Mouse (Mus musculus): ENCODE results near the gene Pkd2l1. TPM values are rescaled to one million over a fixed set of nuclear protein-coding genes. Genes with fewer than 3 reads are reported as not detected.
"Not testable (repeated sequence)": the region's sequence is repeated elsewhere in the genome, so short reads cannot be mapped to it uniquely, and the experiment has no call there.

The Pkd2l1 gene
- total and polyA plus RNA-seq, 2 experiments from 2014 or later: 0.33 to 0.84 TPM

DNA sequence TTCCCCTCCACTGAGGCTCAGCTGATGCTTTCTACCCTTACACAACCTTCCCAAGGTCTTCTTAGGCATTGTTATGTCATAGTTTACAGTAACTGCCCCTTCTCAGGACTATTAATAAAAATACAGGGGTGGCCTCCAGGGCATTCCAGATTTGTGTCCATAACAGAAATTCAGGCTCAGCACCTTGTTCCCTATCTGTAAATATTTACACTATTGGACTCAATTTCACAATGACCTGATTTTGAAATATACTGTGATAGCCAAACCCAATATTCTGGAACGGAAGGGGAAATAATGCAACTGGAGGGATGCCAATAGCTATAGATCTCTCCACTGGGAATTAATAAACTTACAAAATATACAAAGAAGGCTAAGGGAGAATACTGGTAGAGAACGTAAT is 63.7 kb downstream of the Pkd2l1 start:
- no peak for ATAC-seq
- H3K4me3 ChIP-seq (ENCODE audit: low read length): no peak overlapping the region
- H3K4me1 ChIP-seq (ENCODE audit: insufficient read depth, low read length): no peaks in the 10 kb centered on the region
- H3K9ac ChIP-seq (replicated peaks; ENCODE audit: low read length): no peak overlapping the region
- H3K4me2 ChIP-seq (ENCODE audit: low read depth, low read length): no peak overlapping the region
- WGBS: 92% methylated on average over 2 of the region's 2 CpGs
- TF ChIP-seq CTCF (IDR thresholded peaks at IDR 0.05; ENCODE audit: low read depth): no peak
- H3K27me3 ChIP-seq (ENCODE audit: insufficient read depth, low read length): no peaks in the 10 kb centered on the region
- no peaks in the 10 kb centered on the region for H3K9me3 ChIP-seq (ENCODE audit: low read length)
- DNase-seq (ENCODE audit: low spot score): no peak
- H3K27ac ChIP-seq: no peak overlapping the region
- H3K36me3 ChIP-seq (ENCODE audit: insufficient read depth, low read length): peaks cover 51% of the 10 kb centered on the region

DNA sequence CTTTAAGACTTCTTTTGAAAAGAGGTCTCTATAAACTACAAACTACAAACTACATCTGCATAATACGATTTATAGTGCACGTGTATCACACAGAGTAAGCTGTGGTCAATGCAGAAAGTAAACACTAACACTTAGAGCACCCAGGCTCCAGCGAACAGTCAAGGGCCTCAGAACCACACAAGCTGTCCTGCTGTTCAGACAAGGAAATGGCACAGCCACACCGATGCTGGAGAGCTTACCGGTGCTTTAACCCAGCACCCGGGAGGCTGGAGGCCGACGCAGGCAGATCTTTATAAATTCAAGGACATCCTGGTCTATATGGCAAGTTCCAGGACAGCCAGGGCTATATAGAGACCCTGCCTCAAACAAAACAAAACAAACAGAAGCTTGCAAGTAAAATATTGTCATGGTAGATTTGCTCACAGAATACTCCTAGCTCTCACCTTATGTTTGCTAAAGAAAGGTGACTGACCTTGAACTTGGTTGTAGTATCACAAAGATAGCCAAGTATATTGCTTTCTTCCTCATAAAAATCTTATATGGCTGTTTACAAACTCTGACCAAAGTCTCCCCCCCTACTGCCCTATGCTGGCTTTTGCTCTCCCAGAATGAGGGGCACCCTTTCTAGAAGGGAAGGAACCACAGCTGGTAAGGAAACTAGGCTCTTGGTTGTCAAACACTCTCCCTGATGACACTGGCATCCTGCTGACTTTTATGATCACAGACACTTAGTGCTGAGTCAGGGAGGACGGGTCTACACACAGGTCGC is 64.3 kb downstream of the Pkd2l1 start:
- WGBS: 92% methylated on average over 10 of the region's 10 CpGs
- ATAC-seq: no peak
- Histone ChIP-seq H3K9me3 (ENCODE audit: low read length) (no peaks in the 10 kb centered on the region), H3K36me3 (ENCODE audit: insufficient read depth, low read length) (peaks cover 57% of the 10 kb centered on the region), H3K4me1 (ENCODE audit: insufficient read depth, low read length) (no peaks in the 10 kb centered on the region), H3K4me2 (ENCODE audit: low read depth, low read length) (no peak overlapping the region), H3K27me3 (ENCODE audit: insufficient read depth, low read length) (no peaks in the 10 kb centered on the region), H3K4me3 (ENCODE audit: low read length) (no peak overlapping the region), H3K27ac (no peak overlapping the region), H3K9ac (replicated peaks; ENCODE audit: low read length) (no peak overlapping the region)
- DNase-seq (ENCODE audit: low spot score): no peak
- no peak for TF ChIP-seq CTCF (IDR thresholded peaks at IDR 0.05; ENCODE audit: low read depth)

DNA sequence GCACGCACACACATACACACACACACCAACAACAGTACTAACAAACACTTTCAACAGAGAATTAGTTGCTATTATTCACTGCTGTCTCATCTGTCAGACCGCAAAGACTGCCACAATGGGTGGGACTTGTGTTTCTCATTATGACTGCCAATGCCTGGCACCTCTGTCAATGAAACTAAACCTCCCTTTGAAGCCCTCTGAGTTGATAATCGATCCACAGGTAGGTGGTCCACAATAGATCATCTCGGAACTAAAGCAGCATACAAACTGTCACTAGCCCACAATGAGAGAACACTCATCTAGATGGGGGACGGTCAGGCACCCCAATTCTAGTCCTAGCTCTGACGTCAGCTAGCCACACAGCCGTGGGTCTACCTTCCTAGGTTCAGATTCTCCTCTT is 71.1 kb downstream of the Pkd2l1 start:
- no peaks in the 10 kb centered on the region for H3K27me3 ChIP-seq (ENCODE audit: insufficient read depth, low read length)
- peaks cover 54% of the 10 kb centered on the region for H3K36me3 ChIP-seq (ENCODE audit: insufficient read depth, low read length)
- no peaks in the 10 kb centered on the region for H3K9me3 ChIP-seq (ENCODE audit: low read length)

DNA sequence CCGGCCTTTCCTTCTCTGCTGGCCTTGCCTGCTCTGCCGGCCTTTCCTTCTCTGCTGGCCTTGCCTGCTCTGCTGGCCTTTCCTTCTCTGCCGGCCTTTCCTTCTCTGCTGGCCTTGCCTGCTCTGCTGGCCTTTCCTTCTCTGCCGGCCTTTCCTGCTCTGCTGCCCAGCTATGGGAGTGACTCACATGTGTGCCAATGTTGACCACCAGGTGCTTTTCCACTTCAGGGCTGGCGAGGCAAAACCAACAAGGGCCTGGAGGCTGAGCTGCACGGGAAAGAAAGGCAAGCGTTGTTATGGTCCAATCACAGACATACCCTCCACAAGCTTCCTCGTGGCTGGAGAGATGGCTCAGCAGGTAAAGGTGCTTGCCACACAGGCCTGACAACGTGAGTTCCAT is 71.6 kb downstream of the Pkd2l1 start:
- not testable (repeated sequence) for H3K4me1 ChIP-seq (ENCODE audit: insufficient read depth, low read length); H3K27ac ChIP-seq; ATAC-seq; H3K9me3 ChIP-seq (ENCODE audit: low read length); H3K4me2 ChIP-seq (ENCODE audit: low read depth, low read length); H3K4me3 ChIP-seq (ENCODE audit: low read length); H3K27me3 ChIP-seq (ENCODE audit: insufficient read depth, low read length); H3K9ac ChIP-seq (replicated peaks; ENCODE audit: low read length); DNase-seq (ENCODE audit: low spot score)
- H3K36me3 ChIP-seq (ENCODE audit: insufficient read depth, low read length): peaks cover 54% of the 10 kb centered on the region
- 92% methylated on average over 7 of the region's 9 CpGs for WGBS

More for the DNA sequence above, 71.1 kb downstream of the Pkd2l1 start:
- WGBS: 89% methylated on average over 7 of the region's 7 CpGs
- TF ChIP-seq CTCF (IDR thresholded peaks at IDR 0.05; ENCODE audit: low read depth): no peak
- no peak overlapping the region for H3K9ac ChIP-seq (replicated peaks; ENCODE audit: low read length)
- H3K4me1 ChIP-seq (ENCODE audit: insufficient read depth, low read length): no peaks in the 10 kb centered on the region
- ATAC-seq: no peak
- no peak overlapping the region for H3K4me3 ChIP-seq (ENCODE audit: low read length)
- H3K27ac ChIP-seq: no peak overlapping the region
- H3K4me2 ChIP-seq (ENCODE audit: low read depth, low read length): no peak overlapping the region
- no peak for DNase-seq (ENCODE audit: low spot score)

DNA sequence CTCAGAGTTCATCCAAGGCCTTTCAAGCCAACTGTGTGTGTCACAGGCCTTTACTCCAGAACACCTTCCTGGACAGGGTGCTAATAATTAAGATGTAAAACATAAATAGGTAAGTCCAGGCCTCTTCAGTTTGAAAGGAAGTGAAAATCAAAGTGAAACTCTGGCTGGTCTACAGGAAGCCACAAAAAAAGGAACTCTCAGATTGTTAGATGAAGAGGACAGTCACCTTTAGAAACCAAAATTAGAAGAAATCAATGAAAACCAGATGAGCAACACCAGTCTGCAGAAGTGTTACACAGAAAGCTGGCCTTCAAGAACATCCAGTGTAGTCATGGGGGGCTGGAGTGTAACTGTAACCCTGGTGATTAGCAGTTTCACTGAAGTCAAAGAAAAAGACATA is 74.4 kb downstream of the Pkd2l1 start:
- Histone ChIP-seq H3K9me3 (ENCODE audit: low read length) (no peaks in the 10 kb centered on the region), H3K27ac (no peak overlapping the region), H3K4me1 (ENCODE audit: insufficient read depth, low read length) (no peaks in the 10 kb centered on the region), H3K9ac (replicated peaks; ENCODE audit: low read length) (no peak overlapping the region), H3K4me3 (ENCODE audit: low read length) (no peak overlapping the region), H3K4me2 (ENCODE audit: low read depth, low read length) (no peak overlapping the region), H3K36me3 (ENCODE audit: insufficient read depth, low read length) (peaks cover 46% of the 10 kb centered on the region), H3K27me3 (ENCODE audit: insufficient read depth, low read length) (no peaks in the 10 kb centered on the region)
- DNase-seq (ENCODE audit: low spot score): no peak
- no peak for TF ChIP-seq CTCF (IDR thresholded peaks at IDR 0.05; ENCODE audit: low read depth)
- no peak for ATAC-seq

DNA sequence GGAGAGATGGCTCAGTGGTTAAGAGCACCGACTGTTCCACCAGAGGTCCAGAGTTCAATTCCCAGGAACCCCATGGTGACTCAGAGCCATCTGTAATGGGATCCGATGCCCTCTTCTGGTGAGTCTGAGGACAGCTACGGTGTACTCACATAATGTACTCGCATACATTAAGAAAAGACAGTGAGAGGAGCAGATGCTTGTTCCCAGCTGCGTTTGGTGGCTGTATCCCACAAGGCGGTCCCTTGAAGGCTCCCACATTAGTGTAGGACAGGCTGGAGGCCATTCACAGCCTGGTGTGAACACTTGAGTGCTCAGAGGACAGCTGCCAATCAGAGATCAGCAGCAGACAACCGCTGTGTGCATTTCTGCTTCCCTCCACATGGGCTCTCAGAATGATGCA is 80.5 kb downstream of the Pkd2l1 start:
- DNase-seq (ENCODE audit: low spot score): peak; percentile 49
- H3K36me3 ChIP-seq (ENCODE audit: insufficient read depth, low read length): peaks cover 37% of the 10 kb centered on the region

DNA sequence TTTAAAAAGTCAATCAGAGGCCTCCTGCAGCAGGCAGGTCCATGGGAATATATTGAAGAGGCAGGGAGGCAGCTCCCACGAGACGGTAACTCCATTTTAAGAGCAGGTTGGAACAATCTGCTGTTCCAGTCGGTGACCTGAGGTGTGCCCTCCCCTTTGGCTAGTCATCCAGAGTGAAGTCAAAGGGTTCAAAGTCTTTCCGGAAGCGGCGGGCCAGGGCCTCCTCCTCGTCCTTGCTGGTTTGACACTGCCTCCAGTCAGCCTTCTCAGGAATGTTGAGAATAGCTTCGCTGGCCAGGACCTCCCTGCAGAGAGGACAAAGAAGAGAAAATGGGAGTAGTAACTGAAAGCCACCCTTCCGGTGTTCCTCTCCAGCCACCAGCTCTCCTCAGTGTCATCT is 81.9 kb downstream of the Pkd2l1 start:
- DNase-seq (ENCODE audit: low spot score) (no peak), ATAC-seq (no peak)
- H3K27me3 ChIP-seq (ENCODE audit: insufficient read depth, low read length): no peaks in the 10 kb centered on the region
- H3K9ac ChIP-seq (replicated peaks; ENCODE audit: low read length): no peak overlapping the region
- WGBS: 86% methylated on average over 9 of the region's 9 CpGs
- H3K4me2 ChIP-seq (ENCODE audit: low read depth, low read length): no peak overlapping the region
- no peak overlapping the region for H3K4me3 ChIP-seq (ENCODE audit: low read length)
- TF ChIP-seq CTCF (IDR thresholded peaks at IDR 0.05; ENCODE audit: low read depth): no peak
- no peaks in the 10 kb centered on the region for H3K9me3 ChIP-seq (ENCODE audit: low read length)
- no peak overlapping the region for H3K27ac ChIP-seq
- H3K36me3 ChIP-seq (ENCODE audit: insufficient read depth, low read length): peaks cover 36% of the 10 kb centered on the region
- peaks cover 4% of the 10 kb centered on the region for H3K4me1 ChIP-seq (ENCODE audit: insufficient read depth, low read length)

More for the DNA sequence above, 80.5 kb downstream of the Pkd2l1 start:
- WGBS: 47% methylated on average over 7 of the region's 7 CpGs
- H3K27ac ChIP-seq: no peak overlapping the region
- H3K4me2 ChIP-seq (ENCODE audit: low read depth, low read length): no peak overlapping the region
- H3K27me3 ChIP-seq (ENCODE audit: insufficient read depth, low read length): no peaks in the 10 kb centered on the region
- H3K9me3 ChIP-seq (ENCODE audit: low read length): no peaks in the 10 kb centered on the region
- no peak overlapping the region for H3K9ac ChIP-seq (replicated peaks; ENCODE audit: low read length)
- H3K4me3 ChIP-seq (ENCODE audit: low read length): no peak overlapping the region
- TF ChIP-seq CTCF (IDR thresholded peaks at IDR 0.05; ENCODE audit: low read depth): peak; percentile 62
- peak; percentile 39; the same call in 1 of the 2 replicates for ATAC-seq
- H3K4me1 ChIP-seq (ENCODE audit: insufficient read depth, low read length): peaks cover 4% of the 10 kb centered on the region

Measured in hindbrain, postnatal 0 days (tissue).